14 mouse cellular contexts compared by ENCODE assay signal in the genomic region with DNA sequence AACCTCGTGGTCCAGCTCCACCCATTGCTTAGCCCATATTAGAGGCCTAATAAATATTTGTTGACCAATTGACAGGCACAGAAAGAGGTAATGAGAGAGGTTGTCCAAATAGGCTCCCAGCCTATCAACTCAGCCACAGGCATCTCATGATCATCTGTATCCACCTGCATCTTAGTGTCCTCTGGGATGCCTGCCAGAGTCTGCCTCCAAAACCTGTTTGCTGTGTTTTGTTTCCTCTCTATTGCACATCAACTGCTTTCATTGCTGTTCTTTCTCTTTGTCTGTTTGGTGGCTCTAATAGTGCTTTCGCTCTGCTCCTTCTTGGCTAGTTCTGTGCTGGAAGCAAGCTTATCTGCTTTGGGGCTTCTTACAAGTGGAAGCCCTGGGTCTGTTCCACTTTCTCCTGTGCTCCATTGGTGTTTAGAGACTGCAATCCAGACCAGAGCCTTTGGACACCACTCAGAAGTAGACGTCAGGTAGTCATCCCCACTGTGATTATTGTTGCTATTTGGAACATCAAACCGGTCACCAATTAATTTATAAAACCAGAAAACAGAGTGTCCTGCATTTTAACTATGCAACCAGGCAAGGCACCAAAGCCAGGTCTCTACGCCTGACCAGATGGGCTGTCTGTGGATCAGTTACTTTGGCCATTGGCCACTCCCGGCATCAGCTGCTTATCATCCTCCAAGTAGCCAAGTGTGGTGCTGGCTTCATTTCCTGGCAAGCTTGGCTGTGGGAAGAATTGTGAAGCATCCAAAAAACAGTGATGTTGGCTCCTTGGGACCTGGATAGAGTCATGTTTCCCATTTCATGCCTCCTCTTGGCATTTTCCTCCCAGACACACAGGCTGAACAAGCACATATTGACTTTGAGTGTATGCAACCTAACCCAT.
DNase-seq lines count a peak whose midpoint lies in the region; ATAC-seq and TF ChIP-seq lines count a peak whose summit lies in the region.
"Had no signal": no experiment of that assay in that cellular context is flagged by ENCODE, and none has a peak within 500 bp of the region (broad histone marks: within the 10 kb centered on the region; RNA-seq: fewer than 3 reads in every experiment).

No protein-coding gene starts in this region.

- no peaks in the 10 kb centered on the region for H3K36me3 ChIP-seq in heart, embryonic 10.5 days
- no peaks in the 10 kb centered on the region for H3K36me3 ChIP-seq in intestine, postnatal 0 days (ENCODE audit: control insufficient read depth, insufficient read depth)
- H3K36me3 ChIP-seq: midbrain, embryonic 13.5 days; neural tube, embryonic 15.5 days had no signal

- H3K9ac ChIP-seq in intestine, postnatal 0 days (ENCODE audit: low read depth, low read length): no peak overlapping the region
- H3K9ac ChIP-seq: midbrain, embryonic 13.5 days; neural tube, embryonic 15.5 days had no signal

- ATAC-seq in intestine, postnatal 0 days: no peak
- ATAC-seq: midbrain, embryonic 13.5 days; Patski had no signal

- no peak for TF ChIP-seq CTCF in intestine, postnatal 0 days (IDR thresholded peaks at IDR 0.05; ENCODE audit: low read depth)

- H3K4me3 ChIP-seq in heart, embryonic 10.5 days: no peak overlapping the region
- H3K4me3 ChIP-seq in intestine, postnatal 0 days (ENCODE audit: low read depth, low read length): no peak overlapping the region
- H3K4me3 ChIP-seq: left cerebral cortex, adult 2 months; midbrain, embryonic 13.5 days; neural tube, embryonic 15.5 days had no signal

- 74% methylated on average over 6 of the region's 6 CpGs for WGBS in heart, embryonic 10.5 days
- WGBS in intestine, postnatal 0 days: 85% methylated on average over 6 of the region's 6 CpGs

- H3K9me3 ChIP-seq in heart, embryonic 10.5 days: no peaks in the 10 kb centered on the region
- no peaks in the 10 kb centered on the region for H3K9me3 ChIP-seq in intestine, postnatal 0 days (ENCODE audit: control insufficient read depth)
- H3K9me3 ChIP-seq: midbrain, embryonic 13.5 days; neural tube, embryonic 15.5 days had no signal

- no peak overlapping the region for H3K27ac ChIP-seq in heart, embryonic 10.5 days
- no peak overlapping the region for H3K27ac ChIP-seq in intestine, postnatal 0 days (ENCODE audit: low read depth, low read length)
- H3K27ac ChIP-seq: kidney, postnatal 0 days; left cerebral cortex, adult 2 months; midbrain, embryonic 13.5 days; neural tube, embryonic 15.5 days had no signal

- no peak overlapping the region for H3K4me2 ChIP-seq in intestine, postnatal 0 days (replicated peaks; ENCODE audit: low read depth)
- H3K4me2 ChIP-seq: midbrain, embryonic 13.5 days; neural tube, embryonic 15.5 days had no signal

- no peaks in the 10 kb centered on the region for H3K27me3 ChIP-seq in heart, embryonic 10.5 days (ENCODE audit: insufficient read depth, poor library complexity, severe bottlenecking)
- no peaks in the 10 kb centered on the region for H3K27me3 ChIP-seq in intestine, postnatal 0 days (replicated peaks; ENCODE audit: control insufficient read depth, insufficient read depth, low read length)
- H3K27me3 ChIP-seq: midbrain, embryonic 13.5 days; neural tube, embryonic 15.5 days had no signal

- no peaks in the 10 kb centered on the region for H3K4me1 ChIP-seq in heart, embryonic 10.5 days
- no peaks in the 10 kb centered on the region for H3K4me1 ChIP-seq in intestine, postnatal 0 days (replicated peaks; ENCODE audit: control insufficient read depth, insufficient read depth, low read length)
- H3K4me1 ChIP-seq: midbrain, embryonic 13.5 days; neural tube, embryonic 15.5 days had no signal

- DNase-seq in heart, adult 9 months (ENCODE audit: low spot score in 2 of 2): peak; percentile 1 to 21
- DNase-seq in heart, embryonic 10.5 days (ENCODE audit: low spot score): no peak
- peak; percentile 68 for DNase-seq in Muller cell, postnatal 12 days (ENCODE audit: inconsistent ontology term)
- DNase-seq in brain, embryonic 18.5 days (ENCODE audit: low read depth, low spot score): peak; percentile 52
- DNase-seq in cerebellum, postnatal 36 days: peak; percentile 82 to 85
- no peak for DNase-seq in adrenal gland, adult (ENCODE audit: inconsistent age in 2 of 2, low spot score in 1 of 2)
- DNase-seq: adrenal gland, adult 2 months; lung, postnatal 10 days had no signal

Comparison
In these comparisons a context has a peak if more than half of its experiments do, and no peak if none do; other contexts are left out.
1. DNase-seq: peak in heart, adult 9 months (2 of 2), Muller cell, postnatal 12 days (single experiment), brain, embryonic 18.5 days (single experiment) and cerebellum, postnatal 36 days (2 of 2); none in heart, embryonic 10.5 days (single experiment) and adrenal gland, adult (0 of 2).